8 mouse cellular contexts compared by ENCODE assay signal in genomic region chr17:24669545-24670245, GRCm38 (mm10). TPM values are rescaled to one million over a fixed set of nuclear protein-coding genes. Genes with fewer than 3 reads are reported as not detected.
DNase-seq lines count a peak whose midpoint lies in the region; ATAC-seq and TF ChIP-seq lines count a peak whose summit lies in the region.

Gene Zfp598 (plus strand): TSS chr17:24669687.

- peaks cover 47% of the 10 kb centered on the region for H3K4me1 ChIP-seq in hindbrain, embryonic 10.5 days (replicated peaks)
- peaks cover 17% of the 10 kb centered on the region; the same call in 1 of the 2 replicates for H3K4me1 ChIP-seq in lung, postnatal 0 days (ENCODE audit: insufficient read depth, low read depth, low read length)

- H3K9me3 ChIP-seq in hindbrain, embryonic 10.5 days: no peaks in the 10 kb centered on the region
- H3K9me3 ChIP-seq in lung, postnatal 0 days (ENCODE audit: low read length): no peaks in the 10 kb centered on the region

- H3K27me3 ChIP-seq in hindbrain, embryonic 10.5 days (ENCODE audit: insufficient read depth, poor library complexity, severe bottlenecking): no peaks in the 10 kb centered on the region
- no peaks in the 10 kb centered on the region for H3K27me3 ChIP-seq in lung, postnatal 0 days (replicated peaks; ENCODE audit: insufficient read depth, low read length)

- TF ChIP-seq EP300 in lung, postnatal 0 days (IDR thresholded peaks at IDR 0.05): no peak

- peak; percentile 83 for DNase-seq in MEL-GATA-1-ER (ENCODE audit: extremely low read depth, low read depth)
- peak; percentile 91 for DNase-seq in cerebellum, adult 8-10 months
- peak; percentile 94 for DNase-seq in hindbrain, embryonic 10.5 days (ENCODE audit: low spot score)
- DNase-seq in layer of hippocampus, adult 9-11 months: peak; percentile 95
- DNase-seq in lung, postnatal 0 days (ENCODE audit: low spot score): peak; percentile 97
- peak; percentile 96 for DNase-seq in ovary, postnatal 14 days (ENCODE audit: low spot score)
- peak; percentile 97 for DNase-seq in thymus, postnatal 14 days

- H3K4me3 ChIP-seq in hindbrain, embryonic 10.5 days: peak within 1 kb of the TSS; percentile 100
- H3K4me3 ChIP-seq in lung, postnatal 0 days (ENCODE audit: low read depth, low read length): peak within 1 kb of the TSS; percentile 78

- peak within 1 kb of the TSS; percentile 95 for H3K27ac ChIP-seq in hindbrain, embryonic 10.5 days
- peak within 1 kb of the TSS; percentile 73 for H3K27ac ChIP-seq in lung, postnatal 0 days (ENCODE audit: low read length)

- H3K36me3 ChIP-seq in hindbrain, embryonic 10.5 days: 0 out of 2 replicates have a peak, but pooled peaks cover 3% of the 10 kb centered on the region
- no peaks in the 10 kb centered on the region for H3K36me3 ChIP-seq in lung, postnatal 0 days (ENCODE audit: insufficient read depth, low read length)

- H3K4me2 ChIP-seq in lung, postnatal 0 days (replicated peaks; ENCODE audit: low read depth, low read length): peak within 1 kb of the TSS; percentile 80

- TF ChIP-seq CTCF in lung, postnatal 0 days (IDR thresholded peaks at IDR 0.05): peak; percentile 40

- under 1% methylated on average over 80 of the region's 80 CpGs for WGBS in hindbrain, embryonic 10.5 days
- 3% methylated on average over 71 of the region's 80 CpGs for WGBS in lung, postnatal 0 days

- ATAC-seq in frontal cortex, adult (ENCODE audit: low TSS enrichment): peak; percentile 95
- peak; percentile 98 for ATAC-seq in lung, postnatal 0 days

- H3K9ac ChIP-seq in lung, postnatal 0 days (replicated peaks; ENCODE audit: low read depth): peak within 1 kb of the TSS; percentile 87

RNA-seq across cellular contexts. Expression of gene Zfp598, which starts in this region (rescaled TPM):
- polyA plus RNA-seq in hindbrain, embryonic 10.5 days (2016; fragmentation: Nextera tagmentation; extraction: Ambion mirVana): 26.2 and 28.6 TPM in 2 replicates
- 10.5 and 11.9 TPM in 2 replicates for polyA plus RNA-seq in lung, postnatal 0 days (2015; fragmentation: Nextera tagmentation; extraction: Ambion mirVana)

Comparison
In these comparisons a context has a peak if more than half of its experiments do, and no peak if none do; other contexts are left out.
1. Peak in every context shown above with its lines: DNase-seq, ATAC-seq, H3K4me3 ChIP-seq and H3K27ac ChIP-seq.